Mouse (Mus musculus) CH12.LX (cell line): ENCODE measurements around the gene Ly6g5b.
"Not testable (repeated sequence)": the region's sequence is repeated elsewhere in the genome, so short reads cannot be mapped to it uniquely, and the experiment has no call there.

Source experiments
- CTCF ChIP-seq, 2 experiments: IDR thresholded peaks in 1 of 2; conservative IDR thresholded peaks in 1 of 2; 2 replicates each; pipeline ENCODE4 v1.5.1; 2011 to 2012; ENCODE audit warnings: low read depth in 2 of 2, low read length in 2 of 2, improper control_type of control experiment in 1 of 2, inconsistent platforms in 1 of 2, mild to moderate bottlenecking in 1 of 2, moderate library complexity in 1 of 2
- EP300 ChIP-seq: IDR thresholded peaks from 2 replicates; pipeline ENCODE4 v1.6.1; 2011; ENCODE audit warnings: low read length, improper control_type of control experiment
- HCFC1 ChIP-seq: IDR thresholded peaks from 2 replicates; pipeline ENCODE4 v1.6.1; 2012; ENCODE audit warnings: low read depth, mild to moderate bottlenecking, inconsistent platforms, low read length, improper control_type of control experiment
- JUND ChIP-seq: conservative IDR thresholded peaks from 2 replicates; pipeline ENCODE4 v1.6.1; 2011; ENCODE audit warnings: low read depth, low read length, improper control_type of control experiment
- MAFK ChIP-seq: IDR thresholded peaks from 2 replicates; pipeline ENCODE4 v1.6.1; 2011; ENCODE audit warnings: low read length, improper control_type of control experiment; ENCODE audit not compliant: insufficient replicate concordance
- MAX ChIP-seq: IDR thresholded peaks from 2 replicates; pipeline ENCODE4 v1.6.1; 2011; ENCODE audit warnings: low read length, improper control_type of control experiment
- POLR2A ChIP-seq: IDR thresholded peaks from 2 replicates; pipeline ENCODE4 v1.6.1; 2011; ENCODE audit warnings: low read depth, mild to moderate bottlenecking, improper control_type of control experiment, low read length
- USF1 ChIP-seq: IDR thresholded peaks from 2 replicates; pipeline ENCODE4 v1.6.1; 2014; ENCODE audit warnings: low read depth, mild to moderate bottlenecking, inconsistent platforms, low read length, improper control_type of control experiment

DNA sequence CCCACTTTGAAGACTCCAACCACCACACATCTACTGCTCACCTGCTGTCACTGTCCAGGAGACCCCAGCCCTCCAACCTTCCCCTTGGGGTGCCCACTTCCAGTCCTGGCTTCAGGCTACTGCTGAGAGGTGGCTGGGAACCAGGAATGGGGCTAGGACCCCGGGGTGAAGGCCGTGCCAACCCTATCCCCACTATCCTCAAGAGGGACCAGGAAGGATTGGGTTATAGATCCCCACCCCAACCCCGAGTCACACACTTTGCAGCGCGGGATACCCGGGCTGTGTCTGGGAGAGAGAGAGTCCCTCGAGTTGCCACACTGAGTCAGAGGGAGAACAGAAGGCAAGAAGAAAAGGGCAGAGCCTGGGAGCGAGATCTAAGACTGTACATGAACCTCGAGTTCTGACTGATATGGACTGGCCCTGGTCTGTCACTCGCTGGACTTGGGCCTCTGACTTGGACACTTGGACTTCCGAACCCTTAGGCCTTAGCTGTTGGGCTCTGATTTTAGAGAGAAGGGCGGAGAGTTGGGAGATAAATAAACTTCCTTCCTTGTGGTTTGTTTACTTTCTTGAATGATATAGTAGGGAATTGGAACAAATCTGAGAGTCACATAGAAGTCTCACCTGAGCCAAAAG, 9.2 kb upstream of the Ly6g5b start:
- TF ChIP-seq CTCF (conservative IDR thresholded peaks at IDR 0.05 in 1 of 2, IDR thresholded peaks at IDR 0.05 in 1 of 2; ENCODE audit: low read depth in 2 of 2, low read length in 2 of 2); HCFC1; USF1; EP300; MAFK; JUND; MAX; POLR2A: not testable (repeated sequence)
